Mouse (Mus musculus): ENCODE data around the gene Gckr. TPM values are rescaled to one million over a fixed set of nuclear protein-coding genes. Genes with fewer than 3 reads are reported as not detected.

Gckr gene
- polyA plus RNA-seq, 1 experiment from 2014 or later = 0.08 TPM

- H3K9me3 ChIP-seq (ENCODE audit: control insufficient read depth, low read length) = no peaks in the 10 kb centered on the region
- ATAC-seq (ENCODE audit: low FRiP score, low TSS enrichment) (no peak), DNase-seq (ENCODE audit: low spot score) (no peak)
- no peaks in the 10 kb centered on the region for H3K27me3 ChIP-seq (ENCODE audit: control insufficient read depth, insufficient read depth, low read length)
- 0 out of 2 replicates have a peak, but pooled peaks cover 3% of the 10 kb centered on the region for H3K4me1 ChIP-seq (replicated peaks; ENCODE audit: control insufficient read depth, insufficient read depth)
- no peak overlapping the region for H3K27ac ChIP-seq (replicated peaks)
- TF ChIP-seq CTCF (IDR thresholded peaks at IDR 0.05; ENCODE audit: low read depth) (no peak), EP300 (optimal IDR thresholded peaks at IDR 0.05) (no peak)
- H3K36me3 ChIP-seq (ENCODE audit: control insufficient read depth, insufficient read depth, low read length) = no peaks in the 10 kb centered on the region
- H3K4me2 ChIP-seq (replicated peaks; ENCODE audit: low read depth) = no peak overlapping the region
- no peak overlapping the region for H3K9ac ChIP-seq (ENCODE audit: low read length)
- no peak overlapping the region for H3K4me3 ChIP-seq (ENCODE audit: low read depth, low read length)
- 68% methylated on average over 3 of the region's 3 CpGs for WGBS
Measured at GRCm38 (mm10) chr5:31297981-31298380, 738 bp downstream of the Gckr start.

- Histone ChIP-seq H3K4me2 (replicated peaks; ENCODE audit: low read depth) (no peak overlapping the region), H3K9me3 (ENCODE audit: control insufficient read depth, low read length) (no peaks in the 10 kb centered on the region), H3K4me3 (ENCODE audit: low read depth, low read length) (no peak overlapping the region), H3K27ac (replicated peaks) (no peak overlapping the region), H3K4me1 (replicated peaks; ENCODE audit: control insufficient read depth, insufficient read depth) (0 out of 2 replicates have a peak, but pooled peaks cover 3% of the 10 kb centered on the region), H3K36me3 (ENCODE audit: control insufficient read depth, insufficient read depth, low read length) (no peaks in the 10 kb centered on the region), H3K27me3 (ENCODE audit: control insufficient read depth, insufficient read depth, low read length) (no peaks in the 10 kb centered on the region), H3K9ac (ENCODE audit: low read length) (no peak overlapping the region)
- TF ChIP-seq EP300 (optimal IDR thresholded peaks at IDR 0.05) (no peak), CTCF (IDR thresholded peaks at IDR 0.05; ENCODE audit: low read depth) (no peak)
- WGBS = 43% methylated on average over 2 of the region's 2 CpGs
- DNase-seq (ENCODE audit: low spot score) = no peak
- no peak for ATAC-seq (ENCODE audit: low FRiP score, low TSS enrichment)
Measured at GRCm38 (mm10) chr5:31298486-31298885, 1.2 kb downstream of the Gckr start.

GRCm38 (mm10) chr5:31301866-31302265 lies 4.6 kb downstream of the Gckr start:
- no peaks in the 10 kb centered on the region for H3K27me3 ChIP-seq (ENCODE audit: control insufficient read depth, insufficient read depth, low read length)
- no peak overlapping the region for H3K9ac ChIP-seq (ENCODE audit: low read length)
- no peaks in the 10 kb centered on the region for H3K36me3 ChIP-seq (ENCODE audit: control insufficient read depth, insufficient read depth, low read length)
- H3K4me2 ChIP-seq (replicated peaks; ENCODE audit: low read depth) = no peak overlapping the region
- no peak for ATAC-seq (ENCODE audit: low FRiP score, low TSS enrichment)
- no peak for DNase-seq (ENCODE audit: low spot score)
- H3K27ac ChIP-seq (replicated peaks) = no peak overlapping the region
- TF ChIP-seq CTCF (IDR thresholded peaks at IDR 0.05; ENCODE audit: low read depth) (0 out of 2 replicates have a peak, but pooled peaks have one; percentile 14), EP300 (optimal IDR thresholded peaks at IDR 0.05) (no peak)
- H3K9me3 ChIP-seq (ENCODE audit: control insufficient read depth, low read length) = no peaks in the 10 kb centered on the region
- no peaks in the 10 kb centered on the region for H3K4me1 ChIP-seq (replicated peaks; ENCODE audit: control insufficient read depth, insufficient read depth)
- 69% methylated on average over 7 of the region's 8 CpGs for WGBS
- no peak overlapping the region for H3K4me3 ChIP-seq (ENCODE audit: low read depth, low read length)

DNA sequence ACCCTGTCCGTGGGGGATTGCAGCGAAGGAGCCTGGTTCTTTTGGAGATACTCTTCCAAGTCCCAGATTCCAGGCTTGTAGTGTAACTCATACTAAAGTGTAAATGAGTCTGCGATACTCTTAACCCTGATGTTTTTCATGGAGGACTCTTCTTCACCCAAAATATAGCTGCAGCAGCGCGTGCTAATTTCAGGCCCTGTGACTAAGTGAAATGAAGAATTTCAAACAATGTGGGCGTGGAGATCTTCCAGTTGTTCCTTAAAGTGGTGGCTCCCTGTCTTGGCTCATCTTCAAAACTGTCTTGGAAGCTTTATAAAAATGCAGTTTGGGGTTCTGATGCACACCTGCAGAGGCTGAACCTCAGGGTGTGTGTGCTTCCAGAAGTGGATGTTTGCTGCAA lies 5.8 kb downstream of the Gckr start:
- 84% methylated on average over 6 of the region's 6 CpGs for WGBS
- ATAC-seq (ENCODE audit: low FRiP score, low TSS enrichment) (no peak), DNase-seq (ENCODE audit: low spot score) (no peak)
- Histone ChIP-seq H3K36me3 (ENCODE audit: control insufficient read depth, insufficient read depth, low read length) (no peaks in the 10 kb centered on the region), H3K27ac (replicated peaks) (no peak overlapping the region), H3K27me3 (ENCODE audit: control insufficient read depth, insufficient read depth, low read length) (no peaks in the 10 kb centered on the region), H3K4me2 (replicated peaks; ENCODE audit: low read depth) (no peak overlapping the region), H3K4me1 (replicated peaks; ENCODE audit: control insufficient read depth, insufficient read depth) (no peaks in the 10 kb centered on the region), H3K9ac (ENCODE audit: low read length) (no peak overlapping the region), H3K4me3 (ENCODE audit: low read depth, low read length) (no peak overlapping the region), H3K9me3 (ENCODE audit: control insufficient read depth, low read length) (no peaks in the 10 kb centered on the region)
- TF ChIP-seq CTCF (IDR thresholded peaks at IDR 0.05; ENCODE audit: low read depth) (no peak), EP300 (optimal IDR thresholded peaks at IDR 0.05) (no peak)

GRCm38 (mm10) chr5:31312806-31313205 lies 15.6 kb downstream of the Gckr start:
- ATAC-seq (ENCODE audit: low FRiP score, low TSS enrichment) = no peak
- Histone ChIP-seq H3K4me2 (replicated peaks; ENCODE audit: low read depth) (no peak overlapping the region), H3K36me3 (ENCODE audit: control insufficient read depth, insufficient read depth, low read length) (no peaks in the 10 kb centered on the region), H3K9me3 (ENCODE audit: control insufficient read depth, low read length) (no peaks in the 10 kb centered on the region), H3K9ac (ENCODE audit: low read length) (no peak overlapping the region), H3K4me1 (replicated peaks; ENCODE audit: control insufficient read depth, insufficient read depth) (no peaks in the 10 kb centered on the region), H3K27ac (replicated peaks) (no peak overlapping the region), H3K27me3 (ENCODE audit: control insufficient read depth, insufficient read depth, low read length) (no peaks in the 10 kb centered on the region), H3K4me3 (ENCODE audit: low read depth, low read length) (no peak overlapping the region)
- 87% methylated on average over 8 of the region's 8 CpGs for WGBS
- no peak for TF ChIP-seq CTCF (IDR thresholded peaks at IDR 0.05; ENCODE audit: low read depth)
- DNase-seq (ENCODE audit: low spot score) = no peak

DNA sequence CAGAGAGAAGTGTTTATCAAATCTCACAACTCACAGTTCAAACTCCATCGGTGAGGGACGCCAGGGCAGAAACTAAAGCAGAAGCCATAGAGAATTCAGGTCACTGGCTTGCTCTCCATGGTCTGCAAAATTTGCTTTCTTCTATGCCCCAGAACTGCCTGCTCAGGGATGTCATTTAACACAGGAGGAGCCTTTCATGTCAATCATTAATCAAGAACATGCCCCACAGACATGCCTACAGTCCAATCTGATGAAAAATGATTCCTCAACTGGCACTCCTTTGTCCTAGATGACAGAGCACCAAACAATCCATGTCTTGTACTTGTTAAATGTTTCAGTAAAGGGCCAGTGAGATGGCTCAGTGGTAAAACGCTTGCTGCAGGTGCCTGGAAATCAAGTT lies 25.5 kb downstream of the Gckr start:
- 77% methylated on average over 3 of the region's 3 CpGs for WGBS
- no peak for DNase-seq (ENCODE audit: low spot score)
- H3K27ac ChIP-seq (replicated peaks) = no peak overlapping the region
- no peak for TF ChIP-seq EP300 (optimal IDR thresholded peaks at IDR 0.05)
- no peak for TF ChIP-seq CTCF (IDR thresholded peaks at IDR 0.05; ENCODE audit: low read depth)
- no peak overlapping the region for H3K4me2 ChIP-seq (replicated peaks; ENCODE audit: low read depth)
- no peak overlapping the region for H3K9ac ChIP-seq (ENCODE audit: low read length)
- no peaks in the 10 kb centered on the region for H3K27me3 ChIP-seq (ENCODE audit: control insufficient read depth, insufficient read depth, low read length)
- no peaks in the 10 kb centered on the region for H3K4me1 ChIP-seq (replicated peaks; ENCODE audit: control insufficient read depth, insufficient read depth)
- ATAC-seq (ENCODE audit: low FRiP score, low TSS enrichment) = no peak
- H3K4me3 ChIP-seq (ENCODE audit: low read depth, low read length) = no peak overlapping the region
- H3K9me3 ChIP-seq (ENCODE audit: control insufficient read depth, low read length) = no peaks in the 10 kb centered on the region
- no peaks in the 10 kb centered on the region for H3K36me3 ChIP-seq (ENCODE audit: control insufficient read depth, insufficient read depth, low read length)
